Mouse (Mus musculus): ENCODE data around the gene Lhfpl3.

Gene Lhfpl3

GRCm38 (mm10) chr5:23154439-23154838 is 408.6 kb downstream of the Lhfpl3 start:
- DNase-seq, result no peak

- no peak for DNase-seq
Measured at GRCm38 (mm10) chr5:23165947-23166350, 420.1 kb downstream of the Lhfpl3 start.

GRCm38 (mm10) chr5:23166658-23167057 is 420.8 kb downstream of the Lhfpl3 start:
- DNase-seq, result no peak

- DNase-seq, result no peak
Measured at GRCm38 (mm10) chr5:23189633-23190032, 443.8 kb downstream of the Lhfpl3 start.

GRCm38 (mm10) chr5:23196879-23197278 is 451.0 kb downstream of the Lhfpl3 start:
- DNase-seq, result no peak

- no peak for DNase-seq
Measured at GRCm38 (mm10) chr5:23213086-23213485, 467.2 kb downstream of the Lhfpl3 start.

GRCm38 (mm10) chr5:23214646-23215045 is 468.8 kb downstream of the Lhfpl3 start:
- no peak for DNase-seq

- DNase-seq, result no peak
Measured at GRCm38 (mm10) chr5:23219655-23220054, 473.8 kb downstream of the Lhfpl3 start.

- peak; percentile 37 for DNase-seq
Measured at GRCm38 (mm10) chr5:23224759-23225536, 479.1 kb downstream of the Lhfpl3 start.

GRCm38 (mm10) chr5:23225621-23226020 is 479.8 kb downstream of the Lhfpl3 start:
- DNase-seq, result no peak

- DNase-seq, result no peak
Measured at GRCm38 (mm10) chr5:23226753-23227152, 480.9 kb downstream of the Lhfpl3 start.

- no peak for DNase-seq
Measured at GRCm38 (mm10) chr5:23246974-23247373, 501.1 kb downstream of the Lhfpl3 start.

- no peak for DNase-seq
Measured at GRCm38 (mm10) chr5:23247784-23248183, 501.9 kb downstream of the Lhfpl3 start.

GRCm38 (mm10) chr5:23248303-23248702 is 502.4 kb downstream of the Lhfpl3 start:
- no peak for DNase-seq

- no peak for DNase-seq
Measured at GRCm38 (mm10) chr5:23249896-23250875, 504.3 kb downstream of the Lhfpl3 start.

GRCm38 (mm10) chr5:23251462-23252224 is 505.8 kb downstream of the Lhfpl3 start:
- DNase-seq, result peak; percentile 18

- DNase-seq, result no peak
Measured at GRCm38 (mm10) chr5:23255816-23256418, 510.1 kb downstream of the Lhfpl3 start.

GRCm38 (mm10) chr5:23273309-23273708 is 527.5 kb downstream of the Lhfpl3 start:
- no peak for DNase-seq

- no peak for DNase-seq
Measured at GRCm38 (mm10) chr5:23279364-23279763, 533.5 kb downstream of the Lhfpl3 start.

- DNase-seq, result no peak
Measured at GRCm38 (mm10) chr5:23284884-23285283, 539.0 kb downstream of the Lhfpl3 start.

GRCm38 (mm10) chr5:23289149-23289548 is 543.3 kb downstream of the Lhfpl3 start:
- DNase-seq, result no peak

Measured in right cerebral cortex, postnatal 25 days (tissue).